Mouse (Mus musculus) liver, embryonic 13.5 days (tissue): ENCODE measurements around the gene Twf2. TPM values are rescaled to one million over a fixed set of nuclear protein-coding genes. Genes with fewer than 3 reads are reported as not detected.

Experiments
- ATAC-seq: fragments of 200-750 bp; cut with Nextera tagmentation; 2 replicates; pipeline ENCODE4 v1.8.0; 2017; ENCODE audit warnings: low read depth, mild to moderate bottlenecking, moderate number of reproducible peaks, moderate library complexity
- DNase-seq: peaks from one replicate; pipeline ENCODE4 v3.0.0; 2022
- H3K27ac ChIP-seq: fragments of 300-500 bp; sonication (generic); 2 replicates; pipeline ENCODE4 v1.5.1; 2015; ENCODE audit warnings: moderate library complexity, mild to moderate bottlenecking, inconsistent platforms
- H3K27me3 ChIP-seq: fragments of 300-500 bp; sonication (generic); 2 replicates; pipeline ENCODE4 v1.6.1; 2015; ENCODE audit warnings: mild to moderate bottlenecking, inconsistent platforms
- H3K36me3 ChIP-seq: fragments of 300-500 bp; sonication (generic); 2 replicates; pipeline ENCODE4 v1.6.1; 2015; ENCODE audit warnings: mild to moderate bottlenecking, inconsistent platforms
- H3K4me1 ChIP-seq: fragments of 300-500 bp; sonication (generic); replicated peaks from 2 replicates; pipeline ENCODE4 v1.6.1; 2015; ENCODE audit warnings: inconsistent platforms
- H3K4me2 ChIP-seq: fragments of 300-500 bp; sonication (generic); 2 replicates; pipeline ENCODE4 v1.6.1; 2015; ENCODE audit warnings: inconsistent platforms, mild to moderate bottlenecking, moderate library complexity
- H3K4me3 ChIP-seq: fragments of 300-500 bp; sonication (generic); replicated peaks from 2 replicates; pipeline ENCODE4 v1.5.1; 2015; ENCODE audit warnings: mild to moderate bottlenecking, inconsistent platforms
- H3K9ac ChIP-seq: fragments of 300-500 bp; sonication (generic); 2 replicates; pipeline ENCODE4 v1.6.1; 2015; ENCODE audit warnings: mild to moderate bottlenecking, inconsistent platforms
- H3K9me3 ChIP-seq: fragments of 300-500 bp; sonication (generic); replicated peaks from 2 replicates; pipeline ENCODE4 v1.6.1; 2016; ENCODE audit warnings: inconsistent platforms
- WGBS: fragments of 180-500 bp; shearing (Covaris S2); methylation state at CpG from one replicate; pipeline ENCODE4 v1.1.7; 2015; ENCODE audit not compliant: insufficient replicate concordance; 5-methylcytosine and 5-hydroxymethylcytosine counted together
- polyA plus RNA-seq: library from polyadenylated mRNA; unstranded; fragments of >200 nt; fragmentation: Nextera tagmentation; extraction: Ambion mirVana; gene quantifications from 2 replicates; pipeline ENCODE4 v1.2.1, GENCODE M21; 2015

Twf2 gene
- polyA plus RNA-seq, 1 experiment from 2014 or later: 25.6 TPM

DNA sequence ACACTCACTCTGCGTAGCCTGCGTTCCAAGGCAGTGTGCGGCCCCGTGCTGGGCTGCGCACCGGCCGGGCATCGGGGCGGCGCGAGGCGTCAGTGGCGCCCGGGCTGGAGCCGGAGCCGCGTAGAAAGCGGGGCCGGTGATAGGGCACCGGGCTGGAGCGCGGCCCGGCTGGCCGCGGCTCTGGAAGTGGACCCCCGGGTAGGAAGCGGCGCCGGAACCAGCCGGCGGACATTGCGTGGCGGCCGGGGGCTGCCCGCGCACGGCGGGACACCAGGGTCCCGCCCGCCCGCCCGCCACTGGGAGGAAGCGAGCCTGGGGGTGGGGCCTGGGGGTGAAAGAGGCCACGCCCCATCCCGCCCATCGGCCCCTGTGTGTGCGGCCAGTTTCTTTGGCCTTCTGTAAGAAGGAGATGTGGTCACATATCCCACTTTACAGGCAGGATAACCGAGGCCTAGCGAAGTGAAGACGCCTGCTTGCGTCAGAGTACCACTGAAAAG is 3.9 kb upstream of the Twf2 start:
- WGBS: under 1% methylated on average over 49 of the region's 51 CpGs
- peak overlapping the region; percentile 87 for H3K4me2 ChIP-seq

DNA sequence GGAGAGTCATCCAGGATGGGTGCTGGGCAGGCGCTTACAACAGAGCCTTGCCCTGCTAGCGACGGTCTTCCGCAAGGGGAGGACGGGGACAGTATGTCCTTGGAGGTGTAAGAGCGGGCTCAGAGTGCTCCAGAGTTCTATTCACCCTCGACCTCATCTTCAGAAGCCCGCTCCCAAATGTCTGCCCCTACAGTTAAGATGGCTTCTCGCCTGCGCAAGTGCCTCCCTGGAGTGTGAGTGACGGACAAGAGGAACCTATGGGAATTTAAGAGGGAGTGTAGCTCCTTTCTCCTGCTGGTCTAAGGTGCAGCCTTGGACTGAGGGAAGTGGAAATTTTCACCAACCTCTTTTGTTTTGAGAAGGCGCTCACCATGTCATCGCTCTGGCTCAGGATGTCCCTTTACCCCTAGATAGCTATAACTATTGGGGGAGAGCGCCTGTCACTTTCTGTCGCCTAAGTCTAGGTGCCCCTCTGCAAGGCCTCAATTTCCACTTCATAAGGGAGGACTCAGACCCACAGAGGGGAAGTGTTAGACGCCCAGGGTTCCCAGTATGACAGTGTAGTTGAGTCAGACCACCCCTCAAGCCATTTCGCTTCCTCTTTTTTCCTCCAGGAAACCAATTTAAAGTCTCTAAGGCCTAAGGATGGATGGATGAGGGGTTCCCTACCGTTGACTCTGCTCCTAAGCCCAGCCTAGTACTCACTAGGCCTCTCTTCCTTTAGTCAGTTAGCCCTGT is 3.2 kb upstream of the Twf2 start, which contains the start of gene Ppm1m:
Gene Ppm1m (minus strand): TSS at position 212 of the 738 bp plus-strand sequence.
- Histone ChIP-seq H3K27ac (peak within 1 kb of the TSS; percentile 43), H3K27me3 (0 out of 2 replicates have a peak, but pooled peaks cover 5% of the 10 kb centered on the region), H3K4me2 (peak within 1 kb of the TSS; percentile 87), H3K9ac (peak within 1 kb of the TSS; percentile 76), H3K36me3 (peaks cover 14% of the 10 kb centered on the region), H3K4me1 (peaks cover 49% of the 10 kb centered on the region), H3K9me3 (no peaks in the 10 kb centered on the region), H3K4me3 (peak within 1 kb of the TSS; percentile 74)
- WGBS: 31% methylated on average over 18 of the region's 18 CpGs
- no peak for DNase-seq
- ATAC-seq: peak; percentile 20

More for the DNA sequence above, 3.9 kb upstream of the Twf2 start:
- 0 out of 2 replicates have a peak, but pooled peaks cover 5% of the 10 kb centered on the region for H3K27me3 ChIP-seq
- H3K27ac ChIP-seq: peak overlapping the region; percentile 43
- H3K9ac ChIP-seq: peak overlapping the region; percentile 76
- ATAC-seq (peak; percentile 72), DNase-seq (peak; percentile 58)
- H3K36me3 ChIP-seq: peaks cover 20% of the 10 kb centered on the region
- H3K4me1 ChIP-seq: peaks cover 43% of the 10 kb centered on the region
- H3K4me3 ChIP-seq: peak overlapping the region; percentile 74
- no peaks in the 10 kb centered on the region for H3K9me3 ChIP-seq

DNA sequence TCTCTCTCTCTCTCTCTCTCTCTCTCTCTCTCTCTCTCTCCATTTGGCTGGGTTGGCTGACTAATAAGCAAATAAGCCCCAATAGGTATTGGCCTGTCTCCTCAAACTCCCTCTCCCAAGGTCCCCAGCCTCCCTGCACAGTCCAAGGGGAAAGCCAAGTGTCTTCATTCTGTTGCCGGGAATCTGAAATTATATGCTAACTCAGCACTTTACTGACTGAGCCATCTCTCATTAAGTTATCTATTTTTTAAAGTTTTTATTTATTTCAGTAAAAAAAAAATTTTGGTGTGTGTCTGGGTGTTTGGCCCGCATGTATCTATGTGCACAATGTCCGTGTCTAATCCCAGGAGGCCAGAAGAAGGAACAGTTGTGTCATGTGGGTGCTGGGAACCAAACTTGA is 1.0 kb upstream of the Twf2 start:
- WGBS: 72% methylated on average over 3 of the region's 3 CpGs
- H3K4me3 ChIP-seq: peak overlapping the region; percentile 71; the same call in 1 of the 2 replicates
- H3K27ac ChIP-seq: no peak overlapping the region
- peaks cover 65% of the 10 kb centered on the region for H3K4me1 ChIP-seq
- peak overlapping the region; percentile 90 for H3K4me2 ChIP-seq
- 0 out of 2 replicates have a peak, but pooled peaks cover 5% of the 10 kb centered on the region for H3K27me3 ChIP-seq
- ATAC-seq: no peak
- DNase-seq: no peak
- no peaks in the 10 kb centered on the region for H3K36me3 ChIP-seq
- H3K9ac ChIP-seq: no peak overlapping the region
- H3K9me3 ChIP-seq: no peaks in the 10 kb centered on the region

DNA sequence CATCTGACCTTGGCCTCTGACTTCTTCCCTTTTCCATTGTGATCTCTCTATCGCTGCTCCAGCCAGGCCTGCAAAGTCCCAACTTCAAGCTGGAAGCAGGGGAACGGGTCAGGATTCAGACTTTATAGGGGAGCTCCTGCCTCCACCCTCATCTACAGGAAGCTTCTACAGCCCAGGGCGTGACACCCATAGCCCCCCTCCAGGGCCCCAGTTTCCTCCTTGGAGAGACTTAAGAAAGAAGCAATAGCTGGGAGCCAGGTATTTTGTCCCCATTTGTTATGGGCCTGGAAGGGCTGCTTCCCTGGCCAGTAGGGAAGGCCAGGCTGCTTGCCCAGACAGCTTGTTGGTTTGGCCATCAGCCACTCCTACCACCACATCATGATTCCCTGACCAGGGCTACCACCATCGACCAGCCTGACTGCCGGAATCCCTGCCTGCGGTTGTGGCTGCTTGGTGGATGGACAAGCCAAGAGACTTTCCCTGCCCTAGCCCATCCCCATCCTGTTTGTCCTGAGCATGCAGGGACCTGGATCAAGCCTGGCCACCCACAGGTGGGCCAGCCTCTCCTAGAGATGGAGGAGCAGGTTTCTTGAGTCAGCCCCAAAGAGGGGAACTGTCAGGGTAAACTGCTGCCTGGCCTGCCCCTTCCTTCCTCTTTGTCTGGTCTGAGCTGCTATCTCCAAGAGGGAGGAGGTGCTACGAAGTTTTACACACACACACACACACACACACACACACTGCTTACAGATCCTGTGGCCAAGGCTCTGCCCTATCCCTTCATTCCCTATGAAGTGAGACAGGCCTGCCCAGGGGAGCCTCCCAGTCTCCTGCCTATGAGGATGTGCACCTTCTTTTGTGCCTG is 1.3 kb downstream of the Twf2 start:
- ATAC-seq (no peak), DNase-seq (no peak)
- H3K9ac ChIP-seq: peak overlapping the region; percentile 77
- 0 out of 2 replicates have a peak, but pooled peaks cover 9% of the 10 kb centered on the region for H3K36me3 ChIP-seq
- peak overlapping the region; percentile 90 for H3K4me2 ChIP-seq
- H3K4me3 ChIP-seq: peak overlapping the region; percentile 71
- peak overlapping the region; percentile 67 for H3K27ac ChIP-seq
- no peaks in the 10 kb centered on the region for H3K9me3 ChIP-seq
- H3K4me1 ChIP-seq: peaks cover 49% of the 10 kb centered on the region
- no peaks in the 10 kb centered on the region for H3K27me3 ChIP-seq
- WGBS: 27% methylated on average over 7 of the region's 7 CpGs

DNA sequence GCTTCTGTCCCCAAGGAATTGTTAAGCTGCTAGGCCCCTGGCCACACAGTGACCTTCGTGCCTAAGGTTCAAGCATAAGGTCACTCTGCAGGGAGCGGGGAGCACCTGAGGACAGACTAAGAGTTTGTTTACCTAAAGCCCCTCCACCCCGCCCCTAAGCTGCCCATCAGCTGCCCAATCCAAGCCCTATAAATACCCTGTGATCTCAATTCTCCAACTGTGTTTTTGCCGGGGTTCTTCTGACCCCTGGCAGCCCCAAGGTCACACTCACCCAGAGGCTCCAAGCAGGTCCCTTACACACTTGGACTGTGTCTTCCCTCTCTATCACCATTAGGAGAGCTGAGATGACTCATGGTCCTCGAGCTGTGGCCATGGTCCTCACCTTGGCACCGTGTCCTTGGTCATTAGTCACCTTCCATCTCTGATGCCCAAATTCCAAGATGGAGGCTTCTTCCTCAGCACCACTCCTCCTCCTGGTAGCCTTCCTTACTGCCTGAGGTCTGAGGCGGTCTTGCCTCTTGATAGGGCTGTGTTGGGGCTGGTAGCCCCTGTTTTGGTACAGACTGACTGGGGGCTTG is 2.9 kb downstream of the Twf2 start:
- Histone ChIP-seq H3K36me3 (0 out of 2 replicates have a peak, but pooled peaks cover 9% of the 10 kb centered on the region), H3K27me3 (no peaks in the 10 kb centered on the region), H3K4me1 (peaks cover 38% of the 10 kb centered on the region), H3K9me3 (no peaks in the 10 kb centered on the region), H3K4me2 (no peak overlapping the region), H3K4me3 (no peak overlapping the region), H3K9ac (no peak overlapping the region), H3K27ac (no peak overlapping the region)
- WGBS: 64% methylated on average over 7 of the region's 7 CpGs
- DNase-seq: no peak
- ATAC-seq: no peak

DNA sequence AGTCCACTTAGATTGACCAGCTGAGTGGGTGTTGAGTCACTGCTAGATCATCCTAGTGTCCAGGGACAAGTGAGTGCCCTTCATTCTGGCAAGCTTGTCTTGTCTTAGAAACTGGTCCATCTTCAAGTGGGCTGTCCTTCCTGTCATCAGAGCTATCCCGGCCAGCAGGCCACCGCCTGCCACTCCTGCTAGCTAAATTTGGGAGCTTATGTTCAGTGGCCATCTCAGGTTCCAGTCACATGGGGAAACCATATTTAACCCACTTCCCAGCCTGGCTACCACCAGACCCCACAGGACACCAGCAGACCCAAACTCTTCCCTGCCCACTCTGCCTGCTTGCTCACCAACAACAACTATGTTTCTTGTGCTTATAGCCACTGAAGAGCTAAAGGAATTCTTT is 3.6 kb downstream of the Twf2 start:
- Histone ChIP-seq H3K27me3 (no peaks in the 10 kb centered on the region), H3K27ac (no peak overlapping the region), H3K4me3 (no peak overlapping the region), H3K36me3 (0 out of 2 replicates have a peak, but pooled peaks cover 9% of the 10 kb centered on the region), H3K4me2 (no peak overlapping the region), H3K9me3 (no peaks in the 10 kb centered on the region), H3K9ac (no peak overlapping the region), H3K4me1 (peaks cover 44% of the 10 kb centered on the region)
- DNase-seq (no peak), ATAC-seq (no peak)
- WGBS: 66% methylated on average over 2 of the region's 2 CpGs

DNA sequence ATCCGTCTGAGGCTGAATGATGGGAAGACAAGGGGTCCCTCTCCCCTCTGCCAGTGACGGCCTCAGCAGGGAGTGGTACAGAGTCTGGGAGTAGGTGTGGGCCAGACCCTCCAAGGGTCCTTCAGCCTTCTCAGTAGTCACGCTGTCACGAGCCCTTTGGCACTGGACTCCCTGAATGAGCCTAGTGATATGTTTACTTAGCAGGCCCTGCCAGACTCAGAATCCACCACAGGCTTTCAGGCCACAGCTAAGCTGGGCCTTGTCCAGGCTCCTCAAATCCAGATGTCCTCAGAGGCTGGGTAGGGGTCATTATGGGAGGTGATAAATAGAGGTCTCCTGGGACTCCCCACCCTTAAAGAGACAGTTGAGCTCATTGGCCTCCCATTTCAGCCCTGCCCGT is 5.3 kb downstream of the Twf2 start:
- no peak overlapping the region for H3K4me3 ChIP-seq
- H3K4me1 ChIP-seq: peaks cover 47% of the 10 kb centered on the region
- no peaks in the 10 kb centered on the region for H3K9me3 ChIP-seq
- no peak overlapping the region for H3K9ac ChIP-seq
- H3K36me3 ChIP-seq: peaks cover 19% of the 10 kb centered on the region; the same call in 1 of the 2 replicates
- 86% methylated on average over 5 of the region's 5 CpGs for WGBS
- H3K27ac ChIP-seq: no peak overlapping the region
- no peak overlapping the region for H3K4me2 ChIP-seq
- no peak for ATAC-seq
- no peak for DNase-seq
- H3K27me3 ChIP-seq: no peaks in the 10 kb centered on the region

DNA sequence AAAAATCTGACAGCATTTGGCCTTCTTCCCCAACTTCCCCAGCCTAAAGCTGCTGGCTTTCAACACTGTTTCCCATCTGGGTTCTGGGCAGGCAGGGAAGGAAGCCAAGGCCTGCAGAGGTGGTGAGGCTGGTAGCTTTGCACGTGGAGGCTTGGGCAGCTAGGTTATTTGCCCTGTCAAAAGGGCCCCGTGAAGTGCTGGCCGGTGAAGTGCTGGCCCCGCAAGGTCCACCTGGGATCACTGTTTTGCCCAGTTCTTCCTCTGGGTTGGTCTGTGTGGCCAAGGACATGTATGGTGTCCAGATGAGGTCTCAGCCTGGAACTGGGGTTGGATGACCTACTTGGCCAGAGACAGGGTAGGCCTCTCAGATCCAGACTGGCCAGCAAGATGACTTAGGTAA is 7.0 kb downstream of the Twf2 start:
- H3K36me3 ChIP-seq: peaks cover 33% of the 10 kb centered on the region
- 83% methylated on average over 4 of the region's 4 CpGs for WGBS
- H3K9ac ChIP-seq: no peak overlapping the region

DNA sequence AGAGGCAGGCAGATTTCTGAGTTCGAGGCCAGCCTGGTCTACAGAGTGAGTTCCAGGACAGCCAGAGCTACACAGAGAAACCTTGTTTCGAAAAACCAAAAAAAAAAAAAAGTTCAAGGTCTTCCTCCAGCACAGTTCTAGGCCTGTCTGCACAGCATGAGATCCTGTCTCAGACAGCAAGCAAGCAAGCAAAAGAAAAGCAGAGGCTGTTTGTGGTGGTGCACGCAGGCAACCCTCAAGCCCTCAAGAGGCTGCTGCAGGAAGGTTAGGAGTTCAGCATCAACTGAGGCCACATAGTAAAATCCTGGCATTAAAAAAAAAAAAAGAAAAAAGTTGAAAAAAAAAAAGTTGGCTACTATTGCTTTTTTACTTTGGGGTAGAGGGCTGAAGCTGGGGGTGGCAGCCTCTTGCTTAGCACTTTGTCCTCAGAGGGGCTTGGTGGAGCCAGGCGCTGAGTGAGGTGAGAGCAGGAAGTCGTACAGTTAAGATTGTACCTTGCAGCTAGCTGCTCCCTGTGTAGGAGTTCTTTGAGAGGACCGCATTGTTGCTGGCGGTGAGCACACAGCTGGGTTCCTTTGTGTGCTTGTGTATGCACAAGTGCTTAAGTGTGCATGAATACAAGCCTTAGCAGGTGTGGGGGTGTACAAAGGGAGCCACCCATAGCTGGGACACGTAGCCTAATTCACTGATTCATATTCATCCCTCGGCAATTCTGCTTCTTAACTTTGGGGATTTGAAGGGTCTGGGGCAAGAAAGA is 8.1 kb downstream of the Twf2 start:
- Histone ChIP-seq H3K9ac (peak overlapping the region; percentile 53), H3K27me3 (no peaks in the 10 kb centered on the region), H3K9me3 (no peaks in the 10 kb centered on the region), H3K4me2 (peak overlapping the region; percentile 62), H3K4me3 (peak overlapping the region; percentile 39; the same call in 1 of the 2 replicates), H3K4me1 (peaks cover 18% of the 10 kb centered on the region), H3K36me3 (peaks cover 36% of the 10 kb centered on the region), H3K27ac (no peak overlapping the region)
- 76% methylated on average over 9 of the region's 9 CpGs for WGBS
- ATAC-seq (no peak), DNase-seq (no peak)

More for the DNA sequence above, 7.0 kb downstream of the Twf2 start:
- no peak for ATAC-seq
- peaks cover 29% of the 10 kb centered on the region for H3K4me1 ChIP-seq
- no peaks in the 10 kb centered on the region for H3K9me3 ChIP-seq
- H3K4me2 ChIP-seq: no peak overlapping the region
- no peaks in the 10 kb centered on the region for H3K27me3 ChIP-seq
- H3K4me3 ChIP-seq: no peak overlapping the region
- no peak for DNase-seq
- no peak overlapping the region for H3K27ac ChIP-seq
